Mouse (Mus musculus) kidney, adult 2 months (tissue): ENCODE results near the gene Rps21. TPM values are rescaled to one million over a fixed set of nuclear protein-coding genes. Genes with fewer than 3 reads are reported as not detected.

Source experiments
- DNase-seq: peaks from one replicate; pipeline ENCODE4 v3.0.0; 2021
- H3K27ac ChIP-seq: fragments of 200-500 bp; 2 replicates; pipeline ENCODE4 v1.5.1; 2012; ENCODE audit warnings: low read depth, low read length, control low read depth, inconsistent platforms; ENCODE audit not compliant: insufficient read depth
- H3K27me3 ChIP-seq: fragments of 200-500 bp; replicated peaks from 2 replicates; pipeline ENCODE4 v1.6.1; 2012; ENCODE audit warnings: mild to moderate bottlenecking, moderate library complexity, low read length, inconsistent platforms; ENCODE audit not compliant: control insufficient read depth, insufficient read depth
- H3K36me3 ChIP-seq: fragments of 200-500 bp; 2 replicates; pipeline ENCODE4 v1.6.1; 2012; ENCODE audit warnings: mild to moderate bottlenecking, moderate library complexity, low read length, inconsistent platforms; ENCODE audit not compliant: control insufficient read depth, insufficient read depth
- H3K4me1 ChIP-seq: fragments of 200-500 bp; 2 replicates; pipeline ENCODE4 v1.6.1; 2011; ENCODE audit warnings: low read length; ENCODE audit not compliant: control insufficient read depth, insufficient read depth
- H3K4me3 ChIP-seq: fragments of 200-500 bp; 2 replicates; pipeline ENCODE4 v1.5.1; 2011; ENCODE audit warnings: mild to moderate bottlenecking, low read depth, low read length, control low read depth; ENCODE audit not compliant: insufficient read depth
- CTCF ChIP-seq: fragments of 200-500 bp; conservative IDR thresholded peaks from 2 replicates; pipeline ENCODE4 v1.5.1; 2011; ENCODE audit warnings: low read depth, mild to moderate bottlenecking, control low read depth, low read length, moderate library complexity, mixed read lengths; ENCODE audit not compliant: insufficient read depth, insufficient read length
- POLR2A ChIP-seq: fragments of 200-500 bp; IDR thresholded peaks from one replicate; pipeline ENCODE4 v1.6.1; 2011; ENCODE audit warnings: low read depth, low read length, control low read depth
- WGBS: fragments of 180-500 bp; shearing (Covaris S2); methylation state at CpG from one replicate; pipeline ENCODE4 v1.1.7; 2018; 5-methylcytosine and 5-hydroxymethylcytosine counted together
- polyA plus RNA-seq: library from polyadenylated mRNA; depleted of rRNA; stranded (reverse); fragments of >200 nt; gene quantifications from 2 replicates; pipeline ENCODE4 v1.2.3, GENCODE M21; 2012; rRNA removed

Gene Rps21
- 2,294 and 2,331 TPM in 2 replicates for polyA plus RNA-seq

- DNase-seq, result peak; percentile 100
- H3K4me3 ChIP-seq, result peak within 1 kb of the TSS; percentile 73
- TF ChIP-seq CTCF (no peak), POLR2A (peak; percentile 94)
- H3K4me1 ChIP-seq, result peaks cover 3% of the 10 kb centered on the region; the same call in 1 of the 2 replicates
- no peaks in the 10 kb centered on the region for H3K36me3 ChIP-seq
- no peaks in the 10 kb centered on the region for H3K27me3 ChIP-seq
- 1% methylated on average over 38 of the region's 38 CpGs for WGBS
- peak within 1 kb of the TSS; percentile 81 for H3K27ac ChIP-seq
Observed at GRCm38 (mm10) chr2:180257001-180257521, at the start of gene Rps21. Rps21 (plus strand) TSS chr2:180257377.

- WGBS, result 38% methylated on average over 7 of the region's 7 CpGs
- DNase-seq, result peak; percentile 77
- no peaks in the 10 kb centered on the region for H3K27me3 ChIP-seq
- TF ChIP-seq CTCF (peak; percentile 77), POLR2A (no peak)
- no peaks in the 10 kb centered on the region for H3K36me3 ChIP-seq
- H3K4me1 ChIP-seq, result peaks cover 4% of the 10 kb centered on the region; the same call in 1 of the 2 replicates
- H3K27ac ChIP-seq, result peak overlapping the region; percentile 49
- H3K4me3 ChIP-seq, result no peak overlapping the region
Observed at GRCm38 (mm10) chr2:180207840-180208239, 49.3 kb upstream of the Rps21 start.

GRCm38 (mm10) chr2:180208976-180209375 lies 48.2 kb upstream of the Rps21 start:
- Histone ChIP-seq H3K27me3 (no peaks in the 10 kb centered on the region), H3K27ac (no peak overlapping the region), H3K4me3 (no peak overlapping the region), H3K4me1 (peaks cover 9% of the 10 kb centered on the region), H3K36me3 (no peaks in the 10 kb centered on the region)
- 77% methylated on average over 1 of the region's 1 CpGs for WGBS
- DNase-seq, result no peak
- TF ChIP-seq CTCF (no peak), POLR2A (no peak)

GRCm38 (mm10) chr2:180212255-180212654 lies 44.9 kb upstream of the Rps21 start:
- H3K27ac ChIP-seq, result no peak overlapping the region
- no peak for TF ChIP-seq POLR2A
- TF ChIP-seq CTCF, result no peak
- H3K4me3 ChIP-seq, result no peak overlapping the region
- no peak for DNase-seq
- H3K27me3 ChIP-seq, result no peaks in the 10 kb centered on the region
- peaks cover 42% of the 10 kb centered on the region for H3K4me1 ChIP-seq
- no peaks in the 10 kb centered on the region for H3K36me3 ChIP-seq
- WGBS, result 93% methylated on average over 3 of the region's 3 CpGs

- no peak overlapping the region for H3K4me3 ChIP-seq
- peak; percentile 88 for DNase-seq
- 9% methylated on average over 4 of the region's 4 CpGs for WGBS
- TF ChIP-seq CTCF, result no peak
- no peaks in the 10 kb centered on the region for H3K27me3 ChIP-seq
- H3K36me3 ChIP-seq, result no peaks in the 10 kb centered on the region
- peaks cover 57% of the 10 kb centered on the region for H3K4me1 ChIP-seq
- peak overlapping the region; percentile 90 for H3K27ac ChIP-seq
Observed at GRCm38 (mm10) chr2:180214352-180214978, 42.7 kb upstream of the Rps21 start.

- no peaks in the 10 kb centered on the region for H3K36me3 ChIP-seq
- peak; percentile 80 for DNase-seq
- H3K4me3 ChIP-seq, result no peak overlapping the region
- TF ChIP-seq CTCF (no peak), POLR2A (no peak)
- H3K27ac ChIP-seq, result peak overlapping the region; percentile 90
- WGBS, result 12% methylated on average over 8 of the region's 8 CpGs
- no peaks in the 10 kb centered on the region for H3K27me3 ChIP-seq
- H3K4me1 ChIP-seq, result peaks cover 63% of the 10 kb centered on the region
Observed at GRCm38 (mm10) chr2:180215011-180215461, 42.1 kb upstream of the Rps21 start.

GRCm38 (mm10) chr2:180215951-180216350 lies 41.2 kb upstream of the Rps21 start:
- H3K4me1 ChIP-seq, result peaks cover 69% of the 10 kb centered on the region
- no peaks in the 10 kb centered on the region for H3K36me3 ChIP-seq
- DNase-seq, result peak; percentile 87
- TF ChIP-seq POLR2A (no peak), CTCF (no peak)
- 27% methylated on average over 6 of the region's 6 CpGs for whole genome bisulfite sequencing
- peak overlapping the region; percentile 90 for H3K27ac ChIP-seq
- no peaks in the 10 kb centered on the region for H3K27me3 ChIP-seq
- no peak overlapping the region for H3K4me3 ChIP-seq
